Mouse (Mus musculus) midbrain, embryonic 12.5 days (tissue): ENCODE data around the gene Pnldc1. TPM values are rescaled to one million over a fixed set of nuclear protein-coding genes. Genes with fewer than 3 reads are reported as not detected.
A peak's percentile ranks its signal among the peaks of the same experiment; 100 is the strongest.
"Not testable (repeated sequence)": the region's sequence is repeated elsewhere in the genome, so short reads cannot be mapped to it uniquely, and the experiment has no call there.

Experiments
- ATAC-seq: fragments of 200-750 bp; cut with Nextera tagmentation; 2 replicates; pipeline ENCODE4 v1.8.0; 2017; ENCODE audit warnings: low read depth, moderate TSS enrichment, moderate library complexity; ENCODE audit not compliant: low FRiP score
- H3K27ac ChIP-seq: fragments of 300-500 bp; sonication (generic); replicated peaks from 2 replicates; pipeline ENCODE4 v1.5.1; 2016; ENCODE audit warnings: mild to moderate bottlenecking
- H3K27me3 ChIP-seq: fragments of 300-500 bp; sonication (generic); 2 replicates; pipeline ENCODE4 v1.6.1; 2016; ENCODE audit warnings: mild to moderate bottlenecking
- H3K36me3 ChIP-seq: fragments of 300-500 bp; sonication (generic); 2 replicates; pipeline ENCODE4 v1.6.1; 2016
- H3K4me1 ChIP-seq: fragments of 300-500 bp; sonication (generic); 2 replicates; pipeline ENCODE4 v1.6.1; 2016
- H3K4me2 ChIP-seq: fragments of 300-500 bp; sonication (generic); replicated peaks from 2 replicates; pipeline ENCODE4 v1.6.1; 2016; ENCODE audit warnings: mild to moderate bottlenecking, moderate library complexity
- H3K4me3 ChIP-seq: fragments of 300-500 bp; sonication (generic); 2 replicates; pipeline ENCODE4 v1.5.1; 2016; ENCODE audit warnings: mild to moderate bottlenecking
- H3K9ac ChIP-seq: fragments of 300-500 bp; sonication (generic); replicated peaks from 2 replicates; pipeline ENCODE4 v1.6.1; 2016; ENCODE audit warnings: mild to moderate bottlenecking, moderate library complexity
- H3K9me3 ChIP-seq: fragments of 300-500 bp; sonication (generic); 2 replicates; pipeline ENCODE4 v1.6.1; 2016; ENCODE audit warnings: mild to moderate bottlenecking
- WGBS: fragments of 180-500 bp; shearing (Covaris S2); methylation state at CpG from one replicate; pipeline ENCODE4 v1.1.7; 2016; 5-methylcytosine and 5-hydroxymethylcytosine counted together
- polyA plus RNA-seq: library from polyadenylated mRNA; unstranded; fragments of >200 nt; fragmentation: Nextera tagmentation; extraction: Ambion mirVana; gene quantifications from 2 replicates; pipeline ENCODE4 v1.2.1, GENCODE M21; 2016

Gene Pnldc1
- polyA plus RNA-seq, 1 experiment from 2014 or later: 1.2 TPM

GRCm38 (mm10) chr17:12903372-12904333 is 6.4 kb downstream of the Pnldc1 start:
- peak; percentile 75 for ATAC-seq
- peaks cover 11% of the 10 kb centered on the region for H3K4me1 ChIP-seq
- H3K27ac ChIP-seq: peak overlapping the region; percentile 56
- no peak overlapping the region for H3K9ac ChIP-seq
- no peaks in the 10 kb centered on the region for H3K27me3 ChIP-seq
- no peaks in the 10 kb centered on the region for H3K9me3 ChIP-seq
- H3K4me2 ChIP-seq: no peak overlapping the region
- no peak overlapping the region for H3K4me3 ChIP-seq
- peaks cover 27% of the 10 kb centered on the region for H3K36me3 ChIP-seq
- 19% methylated on average over 11 of the region's 12 CpGs for WGBS

GRCm38 (mm10) chr17:12902291-12902690 is 7.7 kb downstream of the Pnldc1 start:
- no peaks in the 10 kb centered on the region for H3K9me3 ChIP-seq
- H3K27ac ChIP-seq: no peak overlapping the region
- no peak overlapping the region for H3K4me2 ChIP-seq
- ATAC-seq: no peak
- H3K4me3 ChIP-seq: no peak overlapping the region
- H3K9ac ChIP-seq: no peak overlapping the region
- 93% methylated on average over 6 of the region's 6 CpGs for WGBS
- H3K4me1 ChIP-seq: peaks cover 11% of the 10 kb centered on the region
- no peaks in the 10 kb centered on the region for H3K27me3 ChIP-seq
- peaks cover 27% of the 10 kb centered on the region for H3K36me3 ChIP-seq

- H3K9me3 ChIP-seq, H3K4me1 ChIP-seq, H3K9ac ChIP-seq, H3K27ac ChIP-seq, H3K4me3 ChIP-seq, H3K27me3 ChIP-seq, H3K4me2 ChIP-seq, ATAC-seq: not testable (repeated sequence)
- peaks cover 18% of the 10 kb centered on the region; the same call in 1 of the 2 replicates for H3K36me3 ChIP-seq
- 33% methylated on average over 2 of the region's 2 CpGs for whole genome bisulfite sequencing
Measured at GRCm38 (mm10) chr17:12898607-12899006, 11.4 kb downstream of the Pnldc1 start.

GRCm38 (mm10) chr17:12897674-12898073 is 12.4 kb downstream of the Pnldc1 start:
- no peak overlapping the region for H3K27ac ChIP-seq
- peaks cover 18% of the 10 kb centered on the region; the same call in 1 of the 2 replicates for H3K36me3 ChIP-seq
- no peaks in the 10 kb centered on the region for H3K27me3 ChIP-seq
- H3K4me3 ChIP-seq: no peak overlapping the region
- no peaks in the 10 kb centered on the region for H3K9me3 ChIP-seq
- WGBS: 83% methylated on average over 5 of the region's 5 CpGs
- H3K9ac ChIP-seq: no peak overlapping the region
- H3K4me1 ChIP-seq: no peaks in the 10 kb centered on the region
- H3K4me2 ChIP-seq: no peak overlapping the region
- no peak for ATAC-seq

GRCm38 (mm10) chr17:12892033-12892432 is 18.0 kb downstream of the Pnldc1 start:
- peaks cover 27% of the 10 kb centered on the region for H3K36me3 ChIP-seq

GRCm38 (mm10) chr17:12891054-12891453 is 19.0 kb downstream of the Pnldc1 start:
- no peak overlapping the region for H3K9ac ChIP-seq
- peaks cover 27% of the 10 kb centered on the region for H3K36me3 ChIP-seq
- H3K4me3 ChIP-seq: no peak overlapping the region
- H3K4me2 ChIP-seq: no peak overlapping the region
- H3K4me1 ChIP-seq: no peaks in the 10 kb centered on the region
- no peak overlapping the region for H3K27ac ChIP-seq
- H3K9me3 ChIP-seq: no peaks in the 10 kb centered on the region
- ATAC-seq: no peak
- WGBS: 93% methylated on average over 4 of the region's 4 CpGs
- H3K27me3 ChIP-seq: no peaks in the 10 kb centered on the region

More at GRCm38 (mm10) chr17:12892033-12892432, 18.0 kb downstream of the Pnldc1 start:
- ATAC-seq: no peak
- H3K27me3 ChIP-seq: no peaks in the 10 kb centered on the region
- no peak overlapping the region for H3K4me3 ChIP-seq
- no peaks in the 10 kb centered on the region for H3K9me3 ChIP-seq
- H3K9ac ChIP-seq: no peak overlapping the region
- no peak overlapping the region for H3K4me2 ChIP-seq
- H3K4me1 ChIP-seq: no peaks in the 10 kb centered on the region
- 91% methylated on average over 9 of the region's 9 CpGs for WGBS
- H3K27ac ChIP-seq: no peak overlapping the region

- H3K4me3 ChIP-seq: no peak overlapping the region
- no peak overlapping the region for H3K27ac ChIP-seq
- no peak for ATAC-seq
- WGBS: 84% methylated on average over 15 of the region's 15 CpGs
- no peak overlapping the region for H3K4me2 ChIP-seq
- no peaks in the 10 kb centered on the region for H3K27me3 ChIP-seq
- H3K36me3 ChIP-seq: peaks cover 18% of the 10 kb centered on the region
- no peaks in the 10 kb centered on the region for H3K4me1 ChIP-seq
- H3K9ac ChIP-seq: no peak overlapping the region
- no peaks in the 10 kb centered on the region for H3K9me3 ChIP-seq
Measured at GRCm38 (mm10) chr17:12887021-12887775, 22.8 kb downstream of the Pnldc1 start.

- H3K4me1 ChIP-seq: no peaks in the 10 kb centered on the region
- no peak for ATAC-seq
- H3K9ac ChIP-seq: no peak overlapping the region
- H3K9me3 ChIP-seq: no peaks in the 10 kb centered on the region
- H3K4me2 ChIP-seq: no peak overlapping the region
- 39% methylated on average over 6 of the region's 6 CpGs for WGBS
- H3K4me3 ChIP-seq: no peak overlapping the region
- peaks cover 18% of the 10 kb centered on the region for H3K36me3 ChIP-seq
- no peak overlapping the region for H3K27ac ChIP-seq
- no peaks in the 10 kb centered on the region for H3K27me3 ChIP-seq
Measured at GRCm38 (mm10) chr17:12886620-12887019, 23.4 kb downstream of the Pnldc1 start.

GRCm38 (mm10) chr17:12881216-12881615 is 28.8 kb downstream of the Pnldc1 start:
- Histone ChIP-seq H3K4me3 (no peak overlapping the region), H3K4me1 (peaks cover 2% of the 10 kb centered on the region; the same call in 1 of the 2 replicates), H3K27ac (no peak overlapping the region), H3K27me3 (0 out of 2 replicates have a peak, but pooled peaks cover 7% of the 10 kb centered on the region), H3K4me2 (no peak overlapping the region), H3K9ac (no peak overlapping the region), H3K9me3 (no peaks in the 10 kb centered on the region), H3K36me3 (no peaks in the 10 kb centered on the region)
- 73% methylated on average over 1 of the region's 1 CpGs for WGBS
- no peak for ATAC-seq

- H3K4me3 ChIP-seq: no peak overlapping the region
- H3K9ac ChIP-seq: no peak overlapping the region; the same call in 1 of the 2 replicates
- peaks cover 2% of the 10 kb centered on the region; the same call in 1 of the 2 replicates for H3K4me1 ChIP-seq
- H3K36me3 ChIP-seq: no peaks in the 10 kb centered on the region
- H3K9me3 ChIP-seq: no peaks in the 10 kb centered on the region
- H3K4me2 ChIP-seq: peak overlapping the region; percentile 27; the same call in 1 of the 2 replicates
- whole genome bisulfite sequencing: 3% methylated on average over 14 of the region's 14 CpGs
- H3K27ac ChIP-seq: no peak overlapping the region
- H3K27me3 ChIP-seq: 0 out of 2 replicates have a peak, but pooled peaks cover 7% of the 10 kb centered on the region
- ATAC-seq: peak; percentile 52; the same call in 1 of the 2 replicates
Measured at GRCm38 (mm10) chr17:12880178-12880577, 29.9 kb downstream of the Pnldc1 start.

GRCm38 (mm10) chr17:12875734-12876133 is 34.3 kb downstream of the Pnldc1 start, which contains the start of gene Mrgprh:
Gene Mrgprh (plus strand): TSS chr17:12876034.
- 81% methylated on average over 5 of the region's 5 CpGs for WGBS
- Histone ChIP-seq H3K9me3 (no peaks in the 10 kb centered on the region), H3K4me1 (peaks cover 2% of the 10 kb centered on the region; the same call in 1 of the 2 replicates), H3K27me3 (0 out of 2 replicates have a peak, but pooled peaks cover 7% of the 10 kb centered on the region), H3K27ac (no peak within 1 kb of the TSS), H3K4me2 (no peak within 1 kb of the TSS), H3K9ac (no peak within 1 kb of the TSS), H3K36me3 (no peaks in the 10 kb centered on the region), H3K4me3 (no peak within 1 kb of the TSS)
- ATAC-seq: no peak
